Mouse (Mus musculus): ENCODE data around the gene Hagh.

The Hagh gene

DNA sequence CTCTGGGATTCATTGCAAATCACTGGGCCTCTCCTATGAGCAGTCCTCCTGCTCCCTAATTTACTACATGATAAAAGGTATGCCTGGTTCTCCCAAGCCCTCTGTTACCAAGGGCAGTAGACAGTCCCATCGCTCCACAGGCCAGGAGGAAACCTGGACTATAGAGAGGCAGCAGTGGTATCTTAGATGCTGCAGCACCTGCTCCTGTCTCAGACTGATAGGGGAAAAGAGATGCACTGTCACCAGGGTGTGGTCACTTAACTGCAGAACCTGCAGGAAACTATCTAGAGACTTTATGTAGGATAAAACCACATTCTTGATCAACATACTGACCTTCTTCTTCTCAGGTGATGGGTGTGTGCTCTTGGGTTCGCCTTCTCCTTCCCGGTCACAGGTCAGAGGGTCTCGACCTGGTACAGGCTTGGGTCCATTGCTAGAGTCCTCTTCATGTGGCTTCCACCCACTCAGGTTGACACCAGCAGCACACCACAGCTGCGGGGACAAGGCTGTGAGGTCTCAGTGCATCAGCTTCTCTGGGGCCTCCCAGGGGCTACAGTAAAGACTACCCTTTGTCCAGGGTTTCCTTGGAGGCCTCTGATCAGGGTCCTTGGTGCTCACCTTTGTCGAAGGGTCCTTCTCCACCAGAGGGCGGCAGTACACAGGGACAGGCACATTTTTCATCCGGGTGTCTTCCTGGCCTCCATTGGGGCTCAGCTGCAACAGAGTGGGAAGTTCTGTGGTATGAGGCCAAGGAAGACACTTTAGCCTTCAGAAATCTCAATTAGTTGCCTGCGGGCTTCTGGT lies 62.9 kb downstream of the Hagh start:
- in situ Hi-C loops (cut with MseI, MboI) = no loop called here

DNA sequence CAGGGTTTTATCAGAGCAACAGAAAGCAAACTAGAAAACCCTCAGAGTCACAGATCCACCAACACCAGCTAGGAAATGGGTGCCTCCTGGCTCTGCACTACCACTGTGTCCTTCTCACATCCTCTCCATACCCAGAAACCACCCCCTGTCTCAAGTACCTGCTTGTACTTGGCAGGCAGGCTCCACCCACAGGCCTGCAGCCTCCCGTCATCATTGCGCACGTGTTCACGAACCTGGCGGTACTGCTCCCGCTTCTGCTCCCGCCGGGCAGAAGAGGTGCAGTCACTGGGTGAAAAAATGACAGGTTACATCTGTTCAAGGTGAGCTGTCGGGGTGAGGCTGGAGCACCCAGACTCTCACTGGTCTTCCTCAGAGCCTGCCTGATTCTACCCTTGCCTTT lies 63.8 kb downstream of the Hagh start:
- in situ Hi-C loops (cut with MseI, MboI) = no loop called here

DNA sequence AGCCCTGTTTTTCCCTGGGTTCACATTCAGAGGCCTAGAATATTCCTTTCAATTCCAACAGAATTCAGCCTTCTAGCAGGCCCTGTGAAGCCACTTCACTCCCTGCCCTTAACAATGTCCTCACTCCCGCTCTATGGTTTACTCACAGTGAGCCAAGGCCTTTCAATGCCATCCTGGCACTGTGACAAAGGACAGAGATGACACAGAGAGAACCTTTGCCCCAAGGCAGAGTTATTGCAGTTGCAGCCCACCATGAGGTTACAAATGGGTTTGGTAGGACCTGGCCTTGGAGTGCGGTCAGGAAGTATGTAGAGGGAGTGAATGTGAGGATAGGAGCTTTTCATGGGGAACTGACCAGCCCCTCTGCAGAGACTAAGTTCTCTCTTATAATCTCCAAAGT lies 67.6 kb downstream of the Hagh start:
- in situ Hi-C loops (cut with MseI, MboI) = no loop called here

DNA sequence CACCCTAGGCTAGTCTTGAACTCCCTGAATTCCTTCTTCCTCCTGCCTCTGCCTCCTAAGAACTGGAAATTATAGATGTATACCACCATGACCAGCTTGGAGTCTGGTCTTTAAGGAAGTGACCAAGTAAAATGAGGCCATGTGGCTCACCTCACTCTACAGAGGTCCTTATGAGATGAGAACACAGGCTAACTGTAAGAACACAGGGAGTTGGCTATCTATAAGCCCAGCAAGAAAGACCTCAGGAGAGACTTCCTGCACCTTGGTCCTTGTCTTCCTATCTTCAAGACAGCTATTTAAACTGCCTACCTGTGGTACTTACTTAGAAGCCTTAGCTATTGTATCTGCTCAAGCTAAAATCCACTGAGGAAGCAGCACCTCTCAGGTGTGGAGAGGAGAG lies 74.0 kb downstream of the Hagh start:
- in situ Hi-C loops (cut with MseI, MboI) = no loop called here
